Mouse (Mus musculus) hindbrain, embryonic 13.5 days (tissue): ENCODE data around the gene Kptn. TPM values are rescaled to one million over a fixed set of nuclear protein-coding genes. Genes with fewer than 3 reads are reported as not detected.

Source experiments
- ATAC-seq: fragments of 200-750 bp; cut with Nextera tagmentation; 2 replicates; pipeline ENCODE4 v1.8.0; 2017; ENCODE audit warnings: moderate TSS enrichment; ENCODE audit not compliant: low FRiP score
- H3K27ac ChIP-seq: fragments of 300-500 bp; sonication (generic); 2 replicates; pipeline ENCODE4 v1.5.1; 2015; ENCODE audit warnings: inconsistent platforms, mild to moderate bottlenecking, moderate library complexity
- H3K27me3 ChIP-seq: fragments of 300-500 bp; sonication (generic); 2 replicates; pipeline ENCODE4 v1.6.1; 2015; ENCODE audit warnings: mild to moderate bottlenecking, inconsistent platforms
- H3K36me3 ChIP-seq: fragments of 300-500 bp; sonication (generic); 2 replicates; pipeline ENCODE4 v1.6.1; 2015; ENCODE audit warnings: mild to moderate bottlenecking, inconsistent platforms
- H3K4me1 ChIP-seq: fragments of 300-500 bp; sonication (generic); replicated peaks from 2 replicates; pipeline ENCODE4 v1.6.1; 2015; ENCODE audit warnings: inconsistent platforms
- H3K4me2 ChIP-seq: fragments of 300-500 bp; sonication (generic); 2 replicates; pipeline ENCODE4 v1.6.1; 2015; ENCODE audit warnings: inconsistent platforms, mild to moderate bottlenecking, moderate library complexity
- H3K4me3 ChIP-seq: fragments of 300-500 bp; sonication (generic); 2 replicates; pipeline ENCODE4 v1.5.1; 2015; ENCODE audit warnings: mild to moderate bottlenecking, inconsistent platforms
- H3K9ac ChIP-seq: fragments of 300-500 bp; sonication (generic); 2 replicates; pipeline ENCODE4 v1.6.1; 2015; ENCODE audit warnings: mild to moderate bottlenecking, inconsistent platforms
- H3K9me3 ChIP-seq: fragments of 300-500 bp; sonication (generic); 2 replicates; pipeline ENCODE4 v1.6.1; 2016; ENCODE audit warnings: inconsistent platforms
- WGBS: fragments of 180-500 bp; shearing (Covaris S2); methylation state at CpG from one replicate; pipeline ENCODE4 v1.1.7; 2015; 5-methylcytosine and 5-hydroxymethylcytosine counted together
- polyA plus RNA-seq: library from polyadenylated mRNA; unstranded; fragments of >200 nt; fragmentation: Nextera tagmentation; extraction: Ambion mirVana; gene quantifications from 2 replicates; pipeline ENCODE4 v1.2.1, GENCODE M21; 2015

Gene Kptn
- polyA plus RNA-seq, 1 experiment from 2014 or later = 37.3 TPM

GRCm38 (mm10) chr7:16128344-16128743 is 8.6 kb downstream of the Kptn start:
- WGBS = 85% methylated on average over 6 of the region's 6 CpGs
- no peak for ATAC-seq
- H3K27me3 ChIP-seq = no peaks in the 10 kb centered on the region
- no peak overlapping the region for H3K27ac ChIP-seq
- no peak overlapping the region for H3K4me3 ChIP-seq
- no peaks in the 10 kb centered on the region for H3K9me3 ChIP-seq
- peaks cover 40% of the 10 kb centered on the region for H3K36me3 ChIP-seq
- peaks cover 42% of the 10 kb centered on the region for H3K4me1 ChIP-seq
- no peak overlapping the region for H3K9ac ChIP-seq
- no peak overlapping the region for H3K4me2 ChIP-seq

- Histone ChIP-seq H3K27me3 (no peaks in the 10 kb centered on the region), H3K9me3 (no peaks in the 10 kb centered on the region), H3K27ac (peak overlapping the region; percentile 88; the same call in 1 of the 2 replicates), H3K4me2 (peak overlapping the region; percentile 76), H3K4me3 (peak overlapping the region; percentile 61; the same call in 1 of the 2 replicates), H3K4me1 (peaks cover 48% of the 10 kb centered on the region), H3K36me3 (peaks cover 35% of the 10 kb centered on the region), H3K9ac (0 out of 2 replicates have a peak overlapping the region, but pooled peaks have one; percentile 85)
- ATAC-seq = no peak
- 66% methylated on average over 5 of the region's 5 CpGs for WGBS
These were observed 9.2 kb downstream of the Kptn start for GRCm38 (mm10) chr7:16128899-16129298.

DNA sequence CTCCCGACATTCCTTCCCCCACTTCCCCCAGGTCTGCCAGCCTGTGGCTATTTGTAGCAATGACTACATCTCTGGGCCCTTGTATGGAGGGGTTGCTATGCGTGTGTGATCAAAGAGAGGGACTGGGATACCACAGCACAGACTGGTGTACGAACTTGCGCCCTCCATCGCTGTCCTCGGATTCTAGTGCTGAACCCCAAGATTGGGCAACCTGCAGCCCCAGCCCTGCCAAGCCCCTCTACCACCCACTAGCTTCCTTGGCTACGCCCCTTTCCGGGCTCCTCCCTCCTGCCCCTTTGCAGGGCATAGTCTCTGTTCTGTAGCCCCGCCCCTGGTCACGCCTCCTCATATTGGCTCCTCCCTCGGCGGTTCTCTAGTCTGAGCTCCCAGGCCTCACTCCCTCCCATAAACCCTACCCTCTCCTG is 9.7 kb downstream of the Kptn start, which contains the start of gene Slc8a2:
Gene Slc8a2 (plus strand): TSS at position 406 of the 425 bp plus-strand sequence.
- H3K9ac ChIP-seq = peak within 1 kb of the TSS; percentile 85
- H3K4me1 ChIP-seq = peaks cover 53% of the 10 kb centered on the region
- peak within 1 kb of the TSS; percentile 88 for H3K27ac ChIP-seq
- H3K4me2 ChIP-seq = peak within 1 kb of the TSS; percentile 76
- H3K4me3 ChIP-seq = peak within 1 kb of the TSS; percentile 61
- 4% methylated on average over 12 of the region's 12 CpGs for WGBS
- no peaks in the 10 kb centered on the region for H3K9me3 ChIP-seq
- no peaks in the 10 kb centered on the region for H3K27me3 ChIP-seq
- peak; percentile 87 for ATAC-seq
- H3K36me3 ChIP-seq = peaks cover 31% of the 10 kb centered on the region

GRCm38 (mm10) chr7:16129846-16130691 is 10.4 kb downstream of the Kptn start:
- peak overlapping the region; percentile 76 for H3K4me2 ChIP-seq
- peak overlapping the region; percentile 61 for H3K4me3 ChIP-seq
- H3K36me3 ChIP-seq = peaks cover 25% of the 10 kb centered on the region
- peak overlapping the region; percentile 85 for H3K9ac ChIP-seq
- H3K4me1 ChIP-seq = peaks cover 59% of the 10 kb centered on the region
- H3K27ac ChIP-seq = peak overlapping the region; percentile 88
- no peaks in the 10 kb centered on the region for H3K27me3 ChIP-seq
- no peaks in the 10 kb centered on the region for H3K9me3 ChIP-seq
- 1% methylated on average over 38 of the region's 38 CpGs for WGBS
- peak; percentile 72 for ATAC-seq

- H3K27me3 ChIP-seq = no peaks in the 10 kb centered on the region
- peak overlapping the region; percentile 85 for H3K9ac ChIP-seq
- H3K4me2 ChIP-seq = peak overlapping the region; percentile 76
- H3K27ac ChIP-seq = peak overlapping the region; percentile 88
- peak overlapping the region; percentile 61 for H3K4me3 ChIP-seq
- no peak for ATAC-seq
- peaks cover 70% of the 10 kb centered on the region for H3K4me1 ChIP-seq
- H3K9me3 ChIP-seq = no peaks in the 10 kb centered on the region
- WGBS = 36% methylated on average over 13 of the region's 13 CpGs
- peaks cover 14% of the 10 kb centered on the region for H3K36me3 ChIP-seq
These were observed 11.4 kb downstream of the Kptn start for GRCm38 (mm10) chr7:16130956-16131634.

GRCm38 (mm10) chr7:16132161-16132581 is 12.5 kb downstream of the Kptn start:
- H3K4me2 ChIP-seq = peak overlapping the region; percentile 76
- peaks cover 79% of the 10 kb centered on the region for H3K4me1 ChIP-seq
- peak overlapping the region; percentile 83 for H3K27ac ChIP-seq
- no peak for ATAC-seq
- H3K36me3 ChIP-seq = peaks cover 5% of the 10 kb centered on the region
- no peaks in the 10 kb centered on the region for H3K27me3 ChIP-seq
- H3K9ac ChIP-seq = peak overlapping the region; percentile 46; the same call in 1 of the 2 replicates
- H3K9me3 ChIP-seq = no peaks in the 10 kb centered on the region
- peak overlapping the region; percentile 61 for H3K4me3 ChIP-seq
- WGBS = 6% methylated on average over 7 of the region's 7 CpGs

- no peak for ATAC-seq
- Histone ChIP-seq H3K4me1 (peaks cover 81% of the 10 kb centered on the region), H3K9me3 (no peaks in the 10 kb centered on the region), H3K27ac (peak overlapping the region; percentile 83), H3K9ac (no peak overlapping the region; the same call in 1 of the 2 replicates), H3K4me2 (peak overlapping the region; percentile 76; the same call in 1 of the 2 replicates), H3K36me3 (no peaks in the 10 kb centered on the region), H3K4me3 (no peak overlapping the region), H3K27me3 (no peaks in the 10 kb centered on the region)
- WGBS = 74% methylated on average over 3 of the region's 3 CpGs
These were observed 13.2 kb downstream of the Kptn start for GRCm38 (mm10) chr7:16132926-16133325.

DNA sequence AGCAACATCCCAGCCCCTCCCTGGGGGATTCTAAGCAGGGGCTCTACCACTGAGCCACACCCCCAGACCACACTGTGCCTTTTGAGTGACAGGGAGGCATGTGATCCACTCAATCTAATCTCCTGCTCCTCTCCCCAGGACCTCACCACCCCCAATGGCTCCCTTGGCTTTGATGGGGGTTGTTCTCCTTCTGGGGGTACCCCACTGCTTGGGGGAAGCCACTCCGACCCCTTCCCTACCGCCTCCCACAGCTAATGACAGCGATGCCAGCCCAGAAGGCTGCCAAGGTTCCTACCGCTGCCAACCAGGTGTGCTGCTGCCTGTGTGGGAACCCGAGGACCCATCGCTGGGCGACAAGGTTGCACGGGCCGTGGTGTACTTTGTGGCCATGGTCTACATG is 14.0 kb downstream of the Kptn start:
- 91% methylated on average over 9 of the region's 9 CpGs for WGBS
- no peak for ATAC-seq

DNA sequence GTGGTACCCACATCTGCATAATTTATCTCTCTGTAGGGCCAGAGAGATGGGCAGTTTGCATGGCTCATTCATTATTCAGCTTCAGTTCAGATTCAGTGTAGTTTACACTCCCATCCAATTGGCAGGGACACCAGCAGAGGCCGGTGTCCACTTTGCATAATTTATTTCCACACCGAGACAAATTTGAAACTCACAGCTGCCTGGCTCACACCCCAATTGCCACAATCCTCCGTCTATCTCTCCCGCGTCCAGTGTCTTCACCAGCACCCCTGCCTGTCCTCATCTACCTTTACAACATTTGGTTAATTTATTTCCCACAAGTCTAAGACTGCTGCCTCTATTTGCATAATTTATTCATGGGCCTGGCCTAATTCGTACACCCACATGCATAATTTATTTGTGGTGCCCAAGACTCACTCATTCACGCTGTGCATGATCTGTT is 15.3 kb downstream of the Kptn start:
- H3K4me2 ChIP-seq = peak overlapping the region; percentile 38
- peak overlapping the region; percentile 83 for H3K27ac ChIP-seq
- H3K27me3 ChIP-seq = no peaks in the 10 kb centered on the region
- H3K4me1 ChIP-seq = peaks cover 77% of the 10 kb centered on the region
- peaks cover 8% of the 10 kb centered on the region for H3K36me3 ChIP-seq
- H3K9me3 ChIP-seq = no peaks in the 10 kb centered on the region
- peak overlapping the region; percentile 1; the same call in 1 of the 2 replicates for H3K9ac ChIP-seq
- peak; percentile 67 for ATAC-seq
- no peak overlapping the region for H3K4me3 ChIP-seq
- 14% methylated on average over 7 of the region's 7 CpGs for WGBS

More for the DNA sequence above, 14.0 kb downstream of the Kptn start:
- Histone ChIP-seq H3K9ac (no peak overlapping the region), H3K4me1 (peaks cover 84% of the 10 kb centered on the region), H3K27ac (peak overlapping the region; percentile 83), H3K9me3 (no peaks in the 10 kb centered on the region), H3K27me3 (no peaks in the 10 kb centered on the region), H3K4me3 (no peak overlapping the region; the same call in 1 of the 2 replicates), H3K4me2 (peak overlapping the region; percentile 19; the same call in 1 of the 2 replicates), H3K36me3 (no peaks in the 10 kb centered on the region)

DNA sequence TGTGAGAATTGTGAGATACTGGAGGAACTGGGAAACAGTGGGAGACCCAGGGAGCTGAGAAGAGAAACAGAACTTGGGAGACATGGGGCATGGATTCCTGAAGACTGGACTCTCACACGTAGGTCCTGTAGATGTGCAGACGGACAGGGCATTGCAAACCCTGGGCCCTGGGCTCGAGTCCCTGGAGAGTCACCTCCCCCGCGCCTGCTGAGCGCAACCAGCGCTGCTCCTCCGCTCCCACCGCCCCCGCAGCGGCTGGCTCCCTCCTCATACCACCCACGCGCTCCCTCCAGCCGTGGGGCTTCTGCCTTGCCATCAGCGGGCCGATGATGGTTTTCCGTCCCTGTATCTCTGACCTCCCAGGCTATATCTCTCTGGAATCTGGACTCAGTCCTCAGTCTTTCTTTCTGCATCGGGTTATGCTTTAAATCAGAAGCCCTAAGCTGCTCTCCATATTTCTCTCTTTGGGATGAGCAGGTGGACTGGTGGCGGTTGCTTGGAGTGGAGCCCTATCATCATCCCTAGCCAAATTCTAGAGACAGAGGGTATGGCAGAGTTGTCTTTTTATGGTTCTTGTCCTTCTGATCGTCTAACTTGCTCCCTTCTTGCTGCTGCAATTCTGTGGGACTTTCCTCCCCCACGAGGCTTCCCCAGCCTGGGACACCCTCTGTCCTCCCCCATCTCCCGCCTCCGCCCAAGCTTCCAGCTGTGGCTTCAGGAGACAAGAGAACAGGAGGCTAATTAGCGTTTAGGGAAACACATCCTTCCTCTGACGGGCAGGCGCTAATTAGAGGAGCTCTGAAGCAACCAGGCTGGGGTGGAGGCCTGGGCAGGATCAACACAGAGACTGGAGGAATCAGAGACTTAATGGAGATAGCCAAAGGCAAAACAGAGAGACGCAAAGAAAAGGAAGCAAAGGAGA is 27.1 kb downstream of the Kptn start:
- peaks cover 28% of the 10 kb centered on the region for H3K36me3 ChIP-seq
- H3K27me3 ChIP-seq = 0 out of 2 replicates have a peak, but pooled peaks cover 5% of the 10 kb centered on the region
- peaks cover 15% of the 10 kb centered on the region for H3K4me1 ChIP-seq
- WGBS = 31% methylated on average over 27 of the region's 27 CpGs
- H3K4me2 ChIP-seq = no peak overlapping the region
- H3K9ac ChIP-seq = peak overlapping the region; percentile 51; the same call in 1 of the 2 replicates
- no peak overlapping the region for H3K4me3 ChIP-seq
- peak overlapping the region; percentile 14; the same call in 1 of the 2 replicates for H3K27ac ChIP-seq
- H3K9me3 ChIP-seq = no peaks in the 10 kb centered on the region
- 0 out of 2 replicates have a peak, but pooled peaks have one; percentile 19 for ATAC-seq

- no peak for ATAC-seq
- no peak overlapping the region for H3K4me2 ChIP-seq
- peaks cover 15% of the 10 kb centered on the region for H3K4me1 ChIP-seq
- H3K9ac ChIP-seq = no peak overlapping the region
- no peak overlapping the region for H3K27ac ChIP-seq
- H3K4me3 ChIP-seq = no peak overlapping the region
- WGBS = 19% methylated on average over 15 of the region's 15 CpGs
- H3K9me3 ChIP-seq = no peaks in the 10 kb centered on the region
- peaks cover 30% of the 10 kb centered on the region for H3K36me3 ChIP-seq
- H3K27me3 ChIP-seq = 0 out of 2 replicates have a peak, but pooled peaks cover 5% of the 10 kb centered on the region
These were observed 27.9 kb downstream of the Kptn start for GRCm38 (mm10) chr7:16147643-16148042.
